Mouse (Mus musculus): ENCODE results near the gene Ttc29.

DNA sequence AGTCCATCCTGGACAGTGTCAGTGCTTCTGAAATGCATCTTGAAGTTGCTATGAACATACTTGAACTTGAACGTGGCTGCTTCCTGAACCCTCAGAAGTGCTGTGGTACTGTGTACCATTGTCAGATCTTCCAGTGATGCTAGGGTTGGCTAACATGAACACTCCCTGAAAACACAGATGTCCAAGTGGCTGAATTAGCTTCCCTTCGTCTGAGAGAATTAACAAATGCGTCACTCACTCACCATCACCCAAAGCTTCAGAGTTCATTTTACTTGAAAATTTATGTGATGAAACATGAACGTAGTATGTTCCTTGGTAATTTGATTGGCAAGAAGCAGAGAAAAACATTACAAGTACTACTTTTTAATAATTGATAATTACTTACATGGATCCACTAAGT is 129.1 kb downstream of the Ttc29 start:
- TF ChIP-seq CTCF (IDR thresholded peaks at IDR 0.05; ENCODE audit: low read depth) (no peak), EP300 (IDR thresholded peaks at IDR 0.05; ENCODE audit: low read depth) (no peak)
